Mouse (Mus musculus) heart, postnatal 0 days (tissue): Measurements from ENCODE around the gene Ttll6. TPM values are rescaled to one million over a fixed set of nuclear protein-coding genes. Genes with fewer than 3 reads are reported as not detected.

Experiments used
- ATAC-seq: fragments of 200-750 bp; cut with Nextera tagmentation; 2 replicates; pipeline ENCODE4 v1.8.0; 2017; ENCODE audit warnings: low read depth, moderate number of reproducible peaks, moderate library complexity; ENCODE audit not compliant: insufficient read depth
- DNase-seq: peaks from one replicate; pipeline ENCODE4 v3.0.0-alpha.2; 2016; ENCODE audit warnings: low spot score
- H3K27ac ChIP-seq: fragments of 300-500 bp; sonication (generic); 2 replicates; pipeline ENCODE4 v1.5.1; 2014; ENCODE audit warnings: low read depth, mild to moderate bottlenecking
- H3K27me3 ChIP-seq: fragments of 300-500 bp; sonication (generic); 2 replicates; pipeline ENCODE4 v1.6.1; 2014; ENCODE audit warnings: low read length, mixed read lengths; ENCODE audit not compliant: control insufficient read depth, insufficient read depth
- H3K36me3 ChIP-seq: fragments of 300-500 bp; sonication (generic); replicated peaks from 2 replicates; pipeline ENCODE4 v1.6.1; 2014; ENCODE audit warnings: low read length, mixed read lengths; ENCODE audit not compliant: control insufficient read depth, insufficient read depth
- H3K4me1 ChIP-seq: fragments of 300-500 bp; sonication (generic); 2 replicates; pipeline ENCODE4 v1.6.1; 2014; ENCODE audit warnings: antibody characterized with exemption; ENCODE audit not compliant: control insufficient read depth, insufficient read depth
- H3K4me2 ChIP-seq: fragments of 300-500 bp; sonication (generic); 2 replicates; pipeline ENCODE4 v1.6.1; 2014; ENCODE audit warnings: low read depth, mild to moderate bottlenecking, low read length, moderate library complexity
- H3K4me3 ChIP-seq: fragments of 300-500 bp; sonication (generic); 2 replicates; pipeline ENCODE4 v1.5.1; 2014; ENCODE audit warnings: low read depth, low read length
- H3K9ac ChIP-seq: fragments of 300-500 bp; sonication (generic); replicated peaks from 2 replicates; pipeline ENCODE4 v1.6.1; 2014; ENCODE audit warnings: low read depth, low read length, mixed read lengths
- H3K9me3 ChIP-seq: fragments of 300-500 bp; sonication (generic); replicated peaks from 2 replicates; pipeline ENCODE4 v1.6.1; 2016; ENCODE audit warnings: low read length; ENCODE audit not compliant: control insufficient read depth
- CTCF ChIP-seq: IDR thresholded peaks from 2 replicates; pipeline ENCODE4 v1.5.1; 2016; ENCODE audit warnings: antibody characterized with exemption, control low read depth, low read depth
- EP300 ChIP-seq: IDR thresholded peaks from 2 replicates; pipeline ENCODE4 v1.6.1; 2016; ENCODE audit warnings: antibody characterized with exemption, low read depth
- WGBS: fragments of 180-500 bp; shearing (Covaris S2); extraction: QIAGEN DNeasy Blood & Tissue Kit; methylation state at CpG from one replicate; pipeline ENCODE4 v1.1.7; 2014; 5-methylcytosine and 5-hydroxymethylcytosine counted together
- polyA plus RNA-seq: library from polyadenylated mRNA; unstranded; fragments of >200 nt; fragmentation: Nextera tagmentation; extraction: Ambion mirVana; gene quantifications from 2 replicates; pipeline ENCODE4 v1.2.1, GENCODE M21; 2015
- total RNA-seq: library from RNA; depleted of rRNA; stranded (reverse); fragments of >200 nt; gene quantifications from 2 replicates; pipeline ENCODE4 v1.2.3, GENCODE M21; 2014; ENCODE audit warnings: low replicate concordance

Gene Ttll6
- total and polyA plus RNA-seq, 2 experiments from 2014 or later, result not detected

- peak; percentile 31; the same call in 1 of the 2 replicates for TF ChIP-seq CTCF
- TF ChIP-seq EP300, result no peak
- DNase-seq, result no peak
- 2% methylated on average over 12 of the region's 12 CpGs for WGBS
These were observed 65.1 kb downstream of the Ttll6 start for GRCm38 (mm10) chr11:96198642-96199041.

GRCm38 (mm10) chr11:96199181-96200086, 65.8 kb downstream of the Ttll6 start:
- WGBS, result 4% methylated on average over 22 of the region's 22 CpGs
- Histone ChIP-seq H3K4me1 (no peaks in the 10 kb centered on the region), H3K9ac (no peak overlapping the region), H3K9me3 (no peaks in the 10 kb centered on the region), H3K27ac (no peak overlapping the region), H3K4me2 (no peak overlapping the region), H3K36me3 (no peaks in the 10 kb centered on the region), H3K27me3 (peaks cover 100% of the 10 kb centered on the region), H3K4me3 (no peak overlapping the region)
- no peak for TF ChIP-seq CTCF
- no peak for TF ChIP-seq EP300
- DNase-seq (no peak), ATAC-seq (no peak)

More at GRCm38 (mm10) chr11:96198642-96199041, 65.1 kb downstream of the Ttll6 start:
- ATAC-seq, result no peak
- H3K9me3 ChIP-seq, result no peaks in the 10 kb centered on the region
- no peaks in the 10 kb centered on the region for H3K4me1 ChIP-seq
- no peak overlapping the region for H3K27ac ChIP-seq
- no peaks in the 10 kb centered on the region for H3K36me3 ChIP-seq
- no peak overlapping the region for H3K4me2 ChIP-seq
- no peak overlapping the region for H3K4me3 ChIP-seq
- no peak overlapping the region for H3K9ac ChIP-seq
- H3K27me3 ChIP-seq, result peaks cover 100% of the 10 kb centered on the region

GRCm38 (mm10) chr11:96200183-96200655, 66.6 kb downstream of the Ttll6 start:
- Histone ChIP-seq H3K27ac (no peak overlapping the region), H3K36me3 (no peaks in the 10 kb centered on the region), H3K4me2 (no peak overlapping the region), H3K4me3 (no peak overlapping the region), H3K27me3 (peaks cover 100% of the 10 kb centered on the region), H3K9ac (no peak overlapping the region), H3K4me1 (no peaks in the 10 kb centered on the region), H3K9me3 (no peaks in the 10 kb centered on the region)
- TF ChIP-seq CTCF, result no peak
- TF ChIP-seq EP300, result no peak
- no peak for DNase-seq
- no peak for ATAC-seq
- WGBS, result 3% methylated on average over 14 of the region's 14 CpGs

GRCm38 (mm10) chr11:96201741-96202140, 68.2 kb downstream of the Ttll6 start:
- no peak overlapping the region for H3K9ac ChIP-seq
- no peak for TF ChIP-seq CTCF
- TF ChIP-seq EP300, result no peak
- H3K4me3 ChIP-seq, result no peak overlapping the region
- no peak overlapping the region for H3K4me2 ChIP-seq
- no peaks in the 10 kb centered on the region for H3K36me3 ChIP-seq
- H3K27ac ChIP-seq, result no peak overlapping the region
- H3K9me3 ChIP-seq, result no peaks in the 10 kb centered on the region
- H3K4me1 ChIP-seq, result no peaks in the 10 kb centered on the region
- peaks cover 100% of the 10 kb centered on the region for H3K27me3 ChIP-seq
- no peak for DNase-seq
- no peak for ATAC-seq

- WGBS, result 4% methylated on average over 14 of the region's 14 CpGs
- Histone ChIP-seq H3K9me3 (no peaks in the 10 kb centered on the region), H3K36me3 (no peaks in the 10 kb centered on the region), H3K27ac (no peak overlapping the region), H3K27me3 (peaks cover 100% of the 10 kb centered on the region), H3K4me2 (no peak overlapping the region), H3K4me3 (no peak overlapping the region), H3K9ac (no peak overlapping the region), H3K4me1 (no peaks in the 10 kb centered on the region)
- ATAC-seq (no peak), DNase-seq (no peak)
- TF ChIP-seq EP300, result no peak
- no peak for TF ChIP-seq CTCF
These were observed 69.0 kb downstream of the Ttll6 start for GRCm38 (mm10) chr11:96202401-96203081.
